7 mouse cellular contexts compared by ENCODE assay signal in genomic region chr3:96684822-96685156, GRCm38 (mm10). TPM values are rescaled to one million over a fixed set of nuclear protein-coding genes. Genes with fewer than 3 reads are reported as not detected.
DNase-seq lines count a peak whose midpoint lies in the region; ATAC-seq and TF ChIP-seq lines count a peak whose summit lies in the region.

No protein-coding gene starts in this region.

- no peaks in the 10 kb centered on the region for H3K9me3 ChIP-seq in forebrain, embryonic 14.5 days (replicated peaks; ENCODE audit: control insufficient read depth, low read length)
- H3K9me3 ChIP-seq in intestine, postnatal 0 days (ENCODE audit: control insufficient read depth), result no peaks in the 10 kb centered on the region
- H3K9me3 ChIP-seq in neural tube, embryonic 14.5 days (ENCODE audit: control insufficient read depth, low read length), result no peaks in the 10 kb centered on the region

- intact Hi-C loops in left cerebral cortex, adult 2 months (cut with DNase I), result no loop called here

- H3K9ac ChIP-seq in forebrain, embryonic 14.5 days (ENCODE audit: low read length), result no peak overlapping the region
- no peak overlapping the region for H3K9ac ChIP-seq in intestine, postnatal 0 days (ENCODE audit: low read depth, low read length)
- no peak overlapping the region for H3K9ac ChIP-seq in neural tube, embryonic 14.5 days (replicated peaks; ENCODE audit: low read depth, low read length)

- peak overlapping the region; percentile 17 for H3K4me3 ChIP-seq in left cerebral cortex, adult 2 months
- no peak overlapping the region for H3K4me3 ChIP-seq in forebrain, embryonic 14.5 days (ENCODE audit: low read depth, low read length)
- H3K4me3 ChIP-seq in intestine, postnatal 0 days (ENCODE audit: low read depth, low read length), result peak overlapping the region; percentile 7; the same call in 1 of the 2 replicates
- 0 out of 2 replicates have a peak overlapping the region, but pooled peaks have one; percentile 3 for H3K4me3 ChIP-seq in neural tube, embryonic 14.5 days (ENCODE audit: low read depth, low read length)

- peak overlapping the region; percentile 7; the same call in 1 of the 2 replicates for H3K27ac ChIP-seq in left cerebral cortex, adult 2 months
- H3K27ac ChIP-seq in forebrain, embryonic 14.5 days (ENCODE audit: low read depth, low read length), result no peak overlapping the region
- H3K27ac ChIP-seq in intestine, postnatal 0 days (ENCODE audit: low read depth, low read length), result no peak overlapping the region
- H3K27ac ChIP-seq in neural tube, embryonic 14.5 days (ENCODE audit: low read depth, low read length), result no peak overlapping the region

- H3K4me1 ChIP-seq in forebrain, embryonic 14.5 days (ENCODE audit: control insufficient read depth, insufficient read depth, low read length), result 0 out of 2 replicates have a peak, but pooled peaks cover 2% of the 10 kb centered on the region
- no peaks in the 10 kb centered on the region for H3K4me1 ChIP-seq in intestine, postnatal 0 days (replicated peaks; ENCODE audit: control insufficient read depth, insufficient read depth, low read length)
- no peaks in the 10 kb centered on the region for H3K4me1 ChIP-seq in neural tube, embryonic 14.5 days (ENCODE audit: control insufficient read depth, insufficient read depth, low read length)

- no peak for DNase-seq in left cerebral cortex, adult 2 months (ENCODE audit: extremely low spot score in 1 of 2, low spot score in 2 of 2)
- no peak for DNase-seq in left cerebral cortex, adult 9 months (ENCODE audit: low spot score in 2 of 2)
- no peak for DNase-seq in forebrain, embryonic 14.5 days (ENCODE audit: low spot score)
- no peak for DNase-seq in right cerebral cortex, postnatal 36 days (ENCODE audit: low spot score in 2 of 2)

- no peaks in the 10 kb centered on the region for H3K36me3 ChIP-seq in forebrain, embryonic 14.5 days (ENCODE audit: control insufficient read depth, insufficient read depth, low read length)
- H3K36me3 ChIP-seq in intestine, postnatal 0 days (ENCODE audit: control insufficient read depth, insufficient read depth), result no peaks in the 10 kb centered on the region
- H3K36me3 ChIP-seq in neural tube, embryonic 14.5 days (ENCODE audit: control insufficient read depth, insufficient read depth, low read length), result no peaks in the 10 kb centered on the region

- H3K4me2 ChIP-seq in forebrain, embryonic 14.5 days (ENCODE audit: low read length), result peak overlapping the region; percentile 39
- H3K4me2 ChIP-seq in intestine, postnatal 0 days (replicated peaks; ENCODE audit: low read depth), result peak overlapping the region; percentile 51
- H3K4me2 ChIP-seq in neural tube, embryonic 14.5 days (ENCODE audit: low read depth, low read length), result peak overlapping the region; percentile 31; the same call in 1 of the 2 replicates

- H3K27me3 ChIP-seq in forebrain, embryonic 14.5 days (replicated peaks; ENCODE audit: control insufficient read depth, insufficient read depth, low read length), result no peaks in the 10 kb centered on the region
- H3K27me3 ChIP-seq in intestine, postnatal 0 days (replicated peaks; ENCODE audit: control insufficient read depth, insufficient read depth, low read length), result peaks cover 9% of the 10 kb centered on the region; the same call in 1 of the 2 replicates
- H3K27me3 ChIP-seq in neural tube, embryonic 14.5 days (ENCODE audit: control insufficient read depth, insufficient read depth, low read length), result no peaks in the 10 kb centered on the region

- 44% methylated on average over 28 of the region's 28 CpGs for WGBS in forebrain, embryonic 14.5 days
- 11% methylated on average over 28 of the region's 28 CpGs for WGBS in intestine, postnatal 0 days
- 33% methylated on average over 28 of the region's 28 CpGs for WGBS in neural tube, embryonic 14.5 days

- no peak for ATAC-seq in forebrain, embryonic 14.5 days
- ATAC-seq in intestine, postnatal 0 days, result peak; percentile 8; the same call in 1 of the 2 replicates
- no peak for ATAC-seq in neural tube, embryonic 14.5 days (ENCODE audit: low read depth)
- ATAC-seq in activated CD4-positive, CD25-positive, alpha-beta regulatory T cell, adult 4 months, result no peak

- TF ChIP-seq CTCF in left cerebral cortex, adult 2 months (IDR thresholded peaks at IDR 0.05), result no peak
- no peak for TF ChIP-seq CTCF in intestine, postnatal 0 days (IDR thresholded peaks at IDR 0.05; ENCODE audit: low read depth)

RNA-seq across cellular contexts. Expression of gene Pias3, which starts 11.4 kb away (rescaled TPM):
- 10 to 100 TPM; 23.6 to 30.3 TPM for total RNA-seq in left cerebral cortex, adult 2 months (2021)
- polyA plus RNA-seq in forebrain, embryonic 14.5 days (2014; fragmentation: Nextera tagmentation; extraction: Ambion mirVana), result 14.8 and 21.3 TPM in 2 replicates
- polyA plus RNA-seq in intestine, postnatal 0 days (2015; fragmentation: Nextera tagmentation; extraction: Ambion mirVana), result 15.2 and 16.1 TPM in 2 replicates
- 20.9 and 24.7 TPM in 2 replicates for polyA plus RNA-seq in neural tube, embryonic 14.5 days (2014; fragmentation: Nextera tagmentation; extraction: Ambion mirVana)
- polyA plus RNA-seq in activated CD4-positive, CD25-positive, alpha-beta regulatory T cell, adult 4 months (2017; shearing (Covaris generic)), result 10 to 100 TPM; 30.8 to 41.5 TPM

RNA-seq across cellular contexts. Expression of gene Ankrd35, which starts 14.9 kb away (rescaled TPM):
- 1 to 10 TPM; 8.3 to 9.5 TPM for total RNA-seq in left cerebral cortex, adult 2 months (2021)
- 1.1 and 1.9 TPM in 2 replicates for polyA plus RNA-seq in forebrain, embryonic 14.5 days (2014; fragmentation: Nextera tagmentation; extraction: Ambion mirVana)
- 0.22 and 0.29 TPM in 2 replicates for polyA plus RNA-seq in intestine, postnatal 0 days (2015; fragmentation: Nextera tagmentation; extraction: Ambion mirVana)
- 0.83 and 1.0 TPM in 2 replicates for polyA plus RNA-seq in neural tube, embryonic 14.5 days (2014; fragmentation: Nextera tagmentation; extraction: Ambion mirVana)
- polyA plus RNA-seq in activated CD4-positive, CD25-positive, alpha-beta regulatory T cell, adult 4 months (2017; shearing (Covaris generic)), result under 1 TPM in 1 of 2 experiments, not detected in 1; 0.13 TPM

RNA-seq across cellular contexts. Expression of gene Nudt17, which starts 23.6 kb away (rescaled TPM):
- 10 to 100 TPM in 1 of 2 experiments, 1 to 10 TPM in 1; 8.7 to 10.4 TPM for total RNA-seq in left cerebral cortex, adult 2 months (2021)
- polyA plus RNA-seq in forebrain, embryonic 14.5 days (2014; fragmentation: Nextera tagmentation; extraction: Ambion mirVana), result 7.3 and 7.5 TPM in 2 replicates
- 2.2 and 2.8 TPM in 2 replicates for polyA plus RNA-seq in intestine, postnatal 0 days (2015; fragmentation: Nextera tagmentation; extraction: Ambion mirVana)
- polyA plus RNA-seq in neural tube, embryonic 14.5 days (2014; fragmentation: Nextera tagmentation; extraction: Ambion mirVana), result 19.1 and 21.7 TPM in 2 replicates
- polyA plus RNA-seq in activated CD4-positive, CD25-positive, alpha-beta regulatory T cell, adult 4 months (2017; shearing (Covaris generic)), result 1 to 10 TPM; 1.1 to 1.4 TPM

RNA-seq across cellular contexts. Expression of gene Itga10, which starts 39.4 kb away (rescaled TPM):
- 1 to 10 TPM; 2.9 to 3.6 TPM for total RNA-seq in left cerebral cortex, adult 2 months (2021)
- 0.38 and 0.39 TPM in 2 replicates for polyA plus RNA-seq in forebrain, embryonic 14.5 days (2014; fragmentation: Nextera tagmentation; extraction: Ambion mirVana)
- polyA plus RNA-seq in intestine, postnatal 0 days (2015; fragmentation: Nextera tagmentation; extraction: Ambion mirVana), result 0.17 and 0.21 TPM in 2 replicates
- 1.0 and 1.3 TPM in 2 replicates for polyA plus RNA-seq in neural tube, embryonic 14.5 days (2014; fragmentation: Nextera tagmentation; extraction: Ambion mirVana)
- under 1 TPM in 1 of 2 experiments, not detected in 1; 0.12 TPM for polyA plus RNA-seq in activated CD4-positive, CD25-positive, alpha-beta regulatory T cell, adult 4 months (2017; shearing (Covaris generic))

RNA-seq across cellular contexts. Expression of gene Polr3c, which starts 42.6 kb away (rescaled TPM):
- 10 to 100 TPM; 22.7 to 25.3 TPM for total RNA-seq in left cerebral cortex, adult 2 months (2021)
- polyA plus RNA-seq in forebrain, embryonic 14.5 days (2014; fragmentation: Nextera tagmentation; extraction: Ambion mirVana), result 27.8 and 28.9 TPM in 2 replicates
- polyA plus RNA-seq in intestine, postnatal 0 days (2015; fragmentation: Nextera tagmentation; extraction: Ambion mirVana), result 19.7 and 20.5 TPM in 2 replicates
- polyA plus RNA-seq in neural tube, embryonic 14.5 days (2014; fragmentation: Nextera tagmentation; extraction: Ambion mirVana), result 32.4 and 35.3 TPM in 2 replicates
- 10 to 100 TPM; 67.6 to 69.6 TPM for polyA plus RNA-seq in activated CD4-positive, CD25-positive, alpha-beta regulatory T cell, adult 4 months (2017; shearing (Covaris generic))
